Mouse (Mus musculus) gastrocnemius, adult 2 months (tissue): Measurements from ENCODE around the gene Atp1a1. TPM values are rescaled to one million over a fixed set of nuclear protein-coding genes. Genes with fewer than 3 reads are reported as not detected.

Experiments
- DNase-seq: peaks from one replicate; pipeline ENCODE4 v3.0.0; 2022
- H3K27ac ChIP-seq: fragments of 200-600 bp; 2 replicates; pipeline ENCODE4 v1.8.1; 2022; ENCODE audit warnings: mild to moderate bottlenecking
- H3K4me3 ChIP-seq: fragments of 200-600 bp; 2 replicates; pipeline ENCODE4 v1.8.1; 2022; ENCODE audit warnings: mild to moderate bottlenecking, moderate library complexity
- CTCF ChIP-seq: fragments of 200-600 bp; IDR thresholded peaks from 2 replicates; pipeline ENCODE4 v1.8.1; 2022; ENCODE audit warnings: antibody characterized with exemption, mild to moderate bottlenecking, moderate library complexity
- intact Hi-C: fragments of 180-260 bp; cut with DNase I; formaldehyde crosslinking; loops from one replicate; pipeline ENCODE4 v1.15.1; 2025
- long read RNA-seq, 2 experiments: library from polyadenylated mRNA; stranded (forward); transcript quantifications; one replicate each; pipeline ENCODE4 v2.0.0; 2021
- total RNA-seq, 2 experiments: library from RNA; stranded (reverse); gene quantifications; 2 replicates each; pipeline ENCODE4 v1.2.3; 2021

Gene Atp1a1
- total RNA-seq = 10 to 100 TPM; 80.1 to 81.1 TPM
- long read RNA-seq, experiment 1, transcript Atp1a1-201 (23 exons, 3,679 nt) = major isoform, 26 of 37 reads
- long read RNA-seq, experiment 1, partial matches to known transcripts = 5 of 37 reads
- long read RNA-seq, experiment 1, other reads (novel, unspliced or antisense) = 6 of 37 reads
- long read RNA-seq, experiment 2, transcript Atp1a1-201 (23 exons, 3,679 nt) = major isoform, 22 of 32 reads
- long read RNA-seq, experiment 2, partial matches to known transcripts = 1 of 32 reads
- long read RNA-seq, experiment 2, other reads (novel, unspliced or antisense) = 9 of 32 reads

GRCm38 (mm10) chr3:101604550-101605223 is at the start of gene Atp1a1:
Atp1a1 (minus strand) TSS chr3:101604684.
- peak; percentile 22; the same call in 1 of the 2 replicates for TF ChIP-seq CTCF
- peak within 1 kb of the TSS; percentile 100 for H3K4me3 ChIP-seq
- H3K27ac ChIP-seq = peak within 1 kb of the TSS; percentile 100
- DNase-seq = peak; percentile 98
- intact Hi-C loops = loop anchor here (2.0 to 10.0 kb wide), 4 partner anchors 52 to 680 kb away; partner anchors contain the start of gene Trim45

- DNase-seq = no peak
- Histone ChIP-seq H3K27ac (no peak overlapping the region), H3K4me3 (no peak overlapping the region)
- intact Hi-C loops = no loop called here
- TF ChIP-seq CTCF = no peak
Measured at GRCm38 (mm10) chr3:101653446-101653845, 49.0 kb upstream of the Atp1a1 start.

DNA sequence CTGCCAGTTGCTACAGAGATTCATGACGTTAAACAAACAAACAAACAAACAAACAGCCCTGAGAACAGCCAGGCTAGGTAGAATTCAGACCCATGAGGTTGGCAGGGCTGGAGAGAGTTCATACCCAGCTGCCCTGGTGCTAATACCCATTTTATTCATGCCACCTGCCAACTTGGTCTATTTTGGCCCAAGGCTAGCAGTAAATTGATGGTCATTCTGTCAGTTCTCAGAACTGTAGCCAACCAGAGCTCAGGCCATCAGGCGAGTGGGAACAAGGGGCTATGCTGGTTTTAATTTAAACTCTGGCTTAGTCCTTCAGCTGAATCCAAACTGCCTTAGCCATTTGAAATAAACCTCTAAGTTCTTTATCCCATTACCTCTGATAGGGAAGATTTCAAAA is 48.5 kb upstream of the Atp1a1 start:
- peak; percentile 21 for DNase-seq
- intact Hi-C loops = no loop called here
- H3K27ac ChIP-seq = no peak overlapping the region
- no peak overlapping the region for H3K4me3 ChIP-seq
- no peak for TF ChIP-seq CTCF

GRCm38 (mm10) chr3:101650328-101650727 is 45.8 kb upstream of the Atp1a1 start:
- Histone ChIP-seq H3K4me3 (no peak overlapping the region), H3K27ac (no peak overlapping the region)
- no peak for DNase-seq
- intact Hi-C loops = no loop called here
- no peak for TF ChIP-seq CTCF

DNA sequence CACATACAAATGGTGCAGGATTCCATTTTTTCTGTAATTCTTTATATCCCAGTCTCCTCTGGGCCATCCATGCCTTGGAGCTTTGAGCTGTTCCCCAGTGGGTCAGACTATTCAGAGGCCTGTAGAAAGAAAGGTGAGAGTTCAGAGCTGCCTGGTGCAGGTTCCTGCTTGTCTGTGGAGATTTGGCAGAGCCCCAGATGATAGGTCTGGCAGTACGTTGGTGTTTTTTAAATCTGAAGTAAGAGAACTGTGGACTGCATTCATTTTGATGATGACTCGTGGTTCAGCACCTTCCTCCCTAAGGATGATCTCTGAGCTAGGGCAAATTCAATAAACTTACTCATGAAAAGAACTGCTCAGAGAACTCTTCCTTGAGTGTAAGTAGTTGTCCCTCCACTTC is 44.8 kb upstream of the Atp1a1 start:
- Histone ChIP-seq H3K4me3 (no peak overlapping the region), H3K27ac (no peak overlapping the region)
- intact Hi-C loops = no loop called here
- TF ChIP-seq CTCF = no peak
- no peak for DNase-seq

GRCm38 (mm10) chr3:101648096-101648793 is 43.8 kb upstream of the Atp1a1 start:
- intact Hi-C loops = no loop called here
- H3K4me3 ChIP-seq = no peak overlapping the region
- peak; percentile 41 for DNase-seq
- H3K27ac ChIP-seq = no peak overlapping the region
- no peak for TF ChIP-seq CTCF

- TF ChIP-seq CTCF = no peak
- H3K4me3 ChIP-seq = no peak overlapping the region
- no peak overlapping the region for H3K27ac ChIP-seq
- intact Hi-C loops = no loop called here
- no peak for DNase-seq
Measured at GRCm38 (mm10) chr3:101646806-101647205, 42.3 kb upstream of the Atp1a1 start.

DNA sequence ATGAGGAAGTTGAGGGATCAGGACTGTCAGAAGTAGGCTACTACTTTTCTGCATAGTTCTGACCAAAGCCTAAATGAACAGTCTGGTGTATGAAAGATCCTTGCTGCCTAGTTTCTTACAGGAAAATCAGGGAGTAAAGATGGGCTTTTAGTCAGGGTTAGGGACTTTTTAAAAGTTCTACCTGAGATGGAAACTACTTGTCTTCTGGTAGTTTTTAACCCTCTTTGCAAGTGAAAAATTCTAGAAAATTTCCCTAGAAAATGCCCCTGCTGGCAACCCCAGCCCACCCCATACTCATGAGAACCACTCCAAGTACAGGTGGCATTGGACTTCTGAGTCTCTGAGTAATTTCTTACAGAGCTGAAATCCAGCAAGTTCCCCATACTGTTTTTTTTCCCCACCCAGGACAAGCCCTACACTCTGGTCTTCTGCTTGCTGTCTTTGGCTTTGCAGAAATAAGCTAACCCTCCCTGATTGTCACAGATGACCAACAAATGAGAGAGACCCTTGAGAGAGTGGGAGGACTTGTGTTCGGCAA is 41.2 kb upstream of the Atp1a1 start:
- TF ChIP-seq CTCF = no peak
- H3K27ac ChIP-seq = no peak overlapping the region
- intact Hi-C loops = no loop called here
- no peak overlapping the region for H3K4me3 ChIP-seq
- no peak for DNase-seq

DNA sequence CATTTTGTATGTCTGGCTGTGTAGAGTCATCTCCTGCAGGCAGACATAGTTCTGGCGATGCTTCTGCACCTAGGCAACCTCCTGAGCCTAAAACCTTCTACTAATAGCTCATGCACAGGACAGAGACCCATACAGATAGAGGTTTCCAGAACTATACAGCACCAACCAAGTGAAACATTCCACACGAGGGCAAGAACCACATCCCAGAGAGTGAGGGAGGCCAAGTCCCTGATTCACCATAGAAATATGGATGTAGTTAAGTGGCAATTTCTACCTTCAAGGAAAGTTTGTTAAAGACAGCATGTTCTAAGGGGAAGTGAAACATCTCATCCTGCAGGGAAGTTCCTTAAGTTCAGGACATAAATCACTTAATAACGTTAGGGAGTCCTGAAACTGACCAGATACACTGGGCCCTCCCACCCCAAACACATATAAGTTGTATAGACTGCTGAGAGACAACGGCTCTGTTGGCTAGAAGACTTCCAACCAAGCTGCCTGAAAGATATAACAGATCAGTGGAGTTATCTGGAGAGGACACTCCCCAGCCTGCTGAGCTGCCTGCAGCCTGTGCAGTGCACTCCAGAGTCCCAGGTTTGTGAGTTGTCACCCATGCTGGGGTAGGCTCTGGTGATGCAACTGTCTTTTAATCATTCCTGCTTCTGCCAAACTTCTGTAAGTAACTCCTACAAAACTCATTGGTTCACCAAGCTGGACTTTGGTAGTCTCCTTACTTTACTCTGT is 39.7 kb upstream of the Atp1a1 start:
- Histone ChIP-seq H3K27ac (no peak overlapping the region), H3K4me3 (no peak overlapping the region)
- TF ChIP-seq CTCF = no peak
- intact Hi-C loops = no loop called here
- DNase-seq = no peak

DNA sequence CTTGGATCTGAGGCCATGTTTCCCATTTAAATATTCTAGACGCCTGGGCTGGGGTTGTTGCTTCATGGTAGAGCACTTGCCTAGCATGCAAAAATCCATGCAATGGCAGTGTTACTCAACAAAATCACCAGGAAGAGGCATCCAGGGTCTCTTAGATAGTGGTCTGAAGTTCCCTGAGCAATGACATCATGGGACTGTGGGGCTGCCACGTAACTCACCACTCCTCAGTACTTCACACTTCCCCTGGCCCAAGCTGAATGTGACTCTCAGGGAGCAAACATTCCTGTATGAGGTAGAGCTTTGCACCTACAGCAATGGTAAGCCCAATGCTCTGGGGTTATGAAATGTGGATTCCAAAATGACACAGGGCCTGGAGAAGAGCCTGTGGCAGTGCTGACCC is 38.8 kb upstream of the Atp1a1 start:
- no peak for TF ChIP-seq CTCF
- DNase-seq = no peak
- Histone ChIP-seq H3K4me3 (no peak overlapping the region), H3K27ac (no peak overlapping the region)
- intact Hi-C loops = no loop called here

DNA sequence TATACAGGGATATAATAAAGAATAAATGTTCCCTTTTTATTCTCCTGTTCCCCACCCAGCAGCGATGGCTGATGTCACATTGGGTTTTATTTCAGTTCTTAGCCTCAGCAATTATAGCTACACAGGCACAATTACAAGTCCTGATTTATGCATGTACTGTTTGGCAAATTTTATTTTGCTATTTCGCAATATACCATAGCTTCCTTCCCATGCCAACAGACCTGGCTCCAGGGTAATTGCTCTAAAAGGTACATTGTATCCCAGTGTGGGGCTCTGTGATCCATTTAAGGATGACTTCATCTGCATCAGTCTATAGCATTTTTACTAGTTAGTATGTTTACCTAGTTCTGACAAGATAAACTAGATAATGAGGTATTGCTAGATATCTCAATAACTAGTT is 33.7 kb upstream of the Atp1a1 start:
- intact Hi-C loops = no loop called here

DNA sequence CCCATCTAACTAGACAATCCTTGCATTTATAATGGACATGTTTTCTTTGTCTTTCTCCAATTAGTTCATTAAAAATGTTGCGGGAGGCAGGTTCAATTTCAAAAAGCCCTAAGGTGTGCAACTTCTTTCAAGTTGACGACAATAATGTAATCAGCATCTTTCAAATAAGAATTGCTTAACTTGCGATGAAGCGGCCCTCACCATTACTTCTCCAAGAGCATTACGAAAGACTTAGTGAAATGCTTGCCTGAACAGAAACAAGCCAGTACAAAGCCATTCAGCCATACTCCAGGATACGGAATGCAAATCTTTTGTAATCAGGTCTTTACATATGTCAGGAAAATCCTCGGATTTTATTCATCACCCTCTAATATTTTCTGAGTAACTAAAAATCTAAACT is 32.0 kb upstream of the Atp1a1 start:
- intact Hi-C loops = no loop called here
- TF ChIP-seq CTCF = no peak
- Histone ChIP-seq H3K27ac (no peak overlapping the region), H3K4me3 (no peak overlapping the region)
- no peak for DNase-seq

More for the DNA sequence above, 33.7 kb upstream of the Atp1a1 start:
- Histone ChIP-seq H3K4me3 (no peak overlapping the region), H3K27ac (no peak overlapping the region)
- DNase-seq = no peak
- TF ChIP-seq CTCF = no peak
